Mouse (Mus musculus): ENCODE data around the gene Bik. TPM values are rescaled to one million over a fixed set of nuclear protein-coding genes. Genes with fewer than 3 reads are reported as not detected.

Gene Bik
- polyA plus RNA-seq, 1 experiment from 2014 or later, result 2.1 TPM

DNA sequence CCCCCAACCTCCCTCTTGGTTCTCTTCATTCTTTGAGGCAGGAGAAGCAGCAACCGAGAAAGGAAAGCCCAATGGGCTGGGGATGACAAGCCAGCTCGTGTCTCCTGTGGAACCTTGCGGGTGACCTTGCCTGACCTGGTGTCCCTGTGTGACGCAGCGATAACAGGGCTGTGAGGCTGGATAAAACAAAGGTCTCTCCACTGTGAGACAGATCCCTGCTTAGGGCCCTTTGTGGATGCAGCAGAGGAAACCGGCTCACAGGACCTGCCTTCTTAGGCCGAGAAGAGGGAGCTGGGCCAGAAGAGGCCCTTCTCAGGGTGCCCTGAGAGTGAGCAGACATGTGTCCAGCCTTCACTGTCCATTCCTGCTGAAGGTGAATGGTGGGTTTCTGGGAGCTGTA lies 3.5 kb upstream of the Bik start:
- DNase-seq (ENCODE audit: low spot score) (peak; percentile 31), ATAC-seq (ENCODE audit: low FRiP score) (no peak)
- H3K27me3 ChIP-seq (ENCODE audit: control insufficient read depth, insufficient read depth, low read length), result peaks cover 26% of the 10 kb centered on the region
- H3K4me2 ChIP-seq (replicated peaks; ENCODE audit: low read depth, low read length), result no peak overlapping the region; the same call in 1 of the 2 replicates
- H3K4me1 ChIP-seq (replicated peaks; ENCODE audit: control insufficient read depth, insufficient read depth, low read length), result peaks cover 9% of the 10 kb centered on the region; the same call in 1 of the 2 replicates
- H3K4me3 ChIP-seq (ENCODE audit: low read depth, low read length), result no peak overlapping the region
- no peaks in the 10 kb centered on the region for H3K36me3 ChIP-seq (ENCODE audit: control insufficient read depth, insufficient read depth, low read length)
- H3K27ac ChIP-seq (ENCODE audit: low read depth, low read length), result 0 out of 2 replicates have a peak overlapping the region, but pooled peaks have one; percentile 42
- H3K9ac ChIP-seq (ENCODE audit: low read depth, low read length), result 0 out of 2 replicates have a peak overlapping the region, but pooled peaks have one; percentile 23
- H3K9me3 ChIP-seq (ENCODE audit: control insufficient read depth, low read length), result no peaks in the 10 kb centered on the region
- WGBS, result 20% methylated on average over 7 of the region's 7 CpGs

DNA sequence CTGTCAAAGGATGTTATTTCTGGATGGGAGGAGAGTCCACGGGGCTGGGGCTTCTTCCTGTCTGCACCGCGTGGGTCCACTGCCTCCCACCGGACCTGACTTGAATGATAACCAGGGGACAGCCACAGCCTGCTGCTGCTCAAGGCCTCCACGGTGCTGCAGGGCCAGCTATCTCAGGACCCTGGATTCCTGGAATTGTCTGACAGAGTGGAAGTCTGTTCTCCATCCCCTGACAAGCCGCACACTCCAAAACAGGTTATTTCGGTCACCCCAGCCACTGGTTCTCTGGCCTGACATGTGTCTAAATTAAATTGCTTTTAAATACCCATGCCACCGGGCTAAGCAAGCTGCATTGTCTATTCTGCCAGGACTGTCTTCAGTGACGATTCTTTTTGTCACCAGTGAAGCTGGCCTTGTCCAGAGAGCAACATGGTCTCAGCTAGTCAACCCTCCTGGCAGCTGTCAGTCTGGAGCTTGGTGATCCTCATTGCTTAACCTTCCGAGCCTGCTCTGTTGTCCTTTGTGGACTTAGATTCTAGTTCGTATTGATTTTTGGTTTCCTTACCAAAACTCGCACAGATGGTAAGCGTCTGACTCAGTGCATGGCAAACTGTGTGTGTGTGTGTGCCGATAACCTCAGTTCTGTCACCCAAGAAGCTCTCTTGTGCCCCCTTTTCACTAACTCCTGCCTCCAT lies 2.9 kb upstream of the Bik start:
- Histone ChIP-seq H3K9me3 (ENCODE audit: control insufficient read depth, low read length) (no peaks in the 10 kb centered on the region), H3K27me3 (ENCODE audit: control insufficient read depth, insufficient read depth, low read length) (peaks cover 27% of the 10 kb centered on the region), H3K9ac (ENCODE audit: low read depth, low read length) (0 out of 2 replicates have a peak overlapping the region, but pooled peaks have one; percentile 23), H3K4me1 (replicated peaks; ENCODE audit: control insufficient read depth, insufficient read depth, low read length) (peaks cover 9% of the 10 kb centered on the region; the same call in 1 of the 2 replicates), H3K27ac (ENCODE audit: low read depth, low read length) (0 out of 2 replicates have a peak overlapping the region, but pooled peaks have one; percentile 42), H3K4me3 (ENCODE audit: low read depth, low read length) (no peak overlapping the region), H3K4me2 (replicated peaks; ENCODE audit: low read depth, low read length) (no peak overlapping the region; the same call in 1 of the 2 replicates), H3K36me3 (ENCODE audit: control insufficient read depth, insufficient read depth, low read length) (no peaks in the 10 kb centered on the region)
- 48% methylated on average over 14 of the region's 14 CpGs for WGBS
- ATAC-seq (ENCODE audit: low FRiP score), result no peak
- peak; percentile 27 for DNase-seq (ENCODE audit: low spot score)

DNA sequence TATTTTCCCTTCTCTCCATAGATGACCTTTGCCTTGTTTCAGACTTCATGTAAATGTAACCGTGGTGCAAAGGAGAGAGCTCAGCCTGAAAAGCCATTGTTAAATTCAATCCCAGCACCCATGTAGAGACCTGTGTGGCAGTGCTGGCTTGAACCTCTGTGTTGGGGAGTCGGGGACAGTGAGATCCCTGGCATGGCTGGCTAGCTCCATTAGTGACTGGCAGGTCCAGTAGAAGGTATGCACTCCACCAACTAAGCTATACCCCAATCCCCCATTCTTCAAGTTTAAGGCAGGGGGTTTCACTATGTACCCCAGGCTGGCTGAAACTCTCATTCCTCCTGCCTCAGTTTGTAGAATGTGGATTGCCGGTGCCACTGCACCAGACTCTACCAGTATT lies 2.3 kb upstream of the Bik start:
- no peaks in the 10 kb centered on the region for H3K9me3 ChIP-seq (ENCODE audit: control insufficient read depth, low read length)
- no peaks in the 10 kb centered on the region for H3K36me3 ChIP-seq (ENCODE audit: control insufficient read depth, insufficient read depth, low read length)
- peaks cover 9% of the 10 kb centered on the region; the same call in 1 of the 2 replicates for H3K4me1 ChIP-seq (replicated peaks; ENCODE audit: control insufficient read depth, insufficient read depth, low read length)
- ATAC-seq (ENCODE audit: low FRiP score), result no peak
- H3K27ac ChIP-seq (ENCODE audit: low read depth, low read length), result no peak overlapping the region
- no peak overlapping the region for H3K4me3 ChIP-seq (ENCODE audit: low read depth, low read length)
- 75% methylated on average over 3 of the region's 3 CpGs for WGBS
- H3K27me3 ChIP-seq (ENCODE audit: control insufficient read depth, insufficient read depth, low read length), result peaks cover 27% of the 10 kb centered on the region
- DNase-seq (ENCODE audit: low spot score), result no peak
- no peak overlapping the region for H3K9ac ChIP-seq (ENCODE audit: low read depth, low read length)
- H3K4me2 ChIP-seq (replicated peaks; ENCODE audit: low read depth, low read length), result no peak overlapping the region

DNA sequence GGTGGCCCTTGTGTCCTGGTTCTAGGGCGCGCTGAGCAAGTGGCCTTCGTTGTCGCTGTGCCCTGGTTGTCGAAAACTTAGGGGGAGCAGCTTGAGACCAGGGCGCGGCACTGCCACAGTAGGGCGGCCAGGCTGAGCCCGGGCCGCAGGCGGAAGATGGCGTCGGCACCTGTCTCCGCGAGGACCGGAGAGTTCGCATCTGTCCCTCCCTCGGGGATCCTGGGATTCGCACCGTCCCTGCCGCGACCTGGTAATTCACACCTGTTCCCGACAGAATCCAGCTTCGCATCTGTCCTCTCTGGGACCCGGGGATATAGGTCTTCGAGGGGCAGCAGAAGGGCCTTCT lies 403 bp downstream of the Bik start:
- peaks cover 9% of the 10 kb centered on the region; the same call in 1 of the 2 replicates for H3K4me1 ChIP-seq (replicated peaks; ENCODE audit: control insufficient read depth, insufficient read depth, low read length)

DNA sequence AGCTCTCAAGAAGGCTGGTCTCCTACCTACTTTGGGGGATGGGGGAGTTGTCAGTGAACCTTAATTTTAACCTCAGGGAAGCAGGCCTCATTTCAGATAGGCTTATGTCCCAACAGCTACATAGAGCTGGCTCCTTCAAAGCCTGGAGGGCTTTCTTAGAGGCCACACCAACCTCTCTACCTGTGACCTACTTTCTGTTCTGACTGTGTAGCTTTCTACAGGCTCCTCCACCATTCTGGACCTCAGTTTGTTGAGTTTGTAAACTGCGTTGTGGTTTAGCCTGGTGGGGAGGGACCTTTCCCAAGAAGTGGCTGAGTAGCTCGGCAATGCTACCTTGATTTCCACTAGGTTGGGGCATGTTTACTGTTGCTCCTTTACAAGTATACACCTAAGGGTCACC lies 1.1 kb downstream of the Bik start:
- no peak overlapping the region for H3K9ac ChIP-seq (ENCODE audit: low read depth, low read length)
- no peak overlapping the region for H3K27ac ChIP-seq (ENCODE audit: low read depth, low read length)
- H3K36me3 ChIP-seq (ENCODE audit: control insufficient read depth, insufficient read depth, low read length), result no peaks in the 10 kb centered on the region
- H3K4me3 ChIP-seq (ENCODE audit: low read depth, low read length), result no peak overlapping the region
- no peak overlapping the region for H3K4me2 ChIP-seq (replicated peaks; ENCODE audit: low read depth, low read length)
- DNase-seq (ENCODE audit: low spot score), result no peak
- ATAC-seq (ENCODE audit: low FRiP score), result no peak
- H3K4me1 ChIP-seq (replicated peaks; ENCODE audit: control insufficient read depth, insufficient read depth, low read length), result peaks cover 9% of the 10 kb centered on the region; the same call in 1 of the 2 replicates
- no peaks in the 10 kb centered on the region for H3K9me3 ChIP-seq (ENCODE audit: control insufficient read depth, low read length)
- WGBS, result 56% methylated on average over 2 of the region's 2 CpGs
- peaks cover 27% of the 10 kb centered on the region for H3K27me3 ChIP-seq (ENCODE audit: control insufficient read depth, insufficient read depth, low read length)

More for the DNA sequence above, 403 bp downstream of the Bik start:
- WGBS, result under 1% methylated on average over 26 of the region's 26 CpGs
- DNase-seq (ENCODE audit: low spot score) (no peak), ATAC-seq (ENCODE audit: low FRiP score) (peak; percentile 47; the same call in 1 of the 2 replicates)
- Histone ChIP-seq H3K9me3 (ENCODE audit: control insufficient read depth, low read length) (no peaks in the 10 kb centered on the region), H3K9ac (ENCODE audit: low read depth, low read length) (peak overlapping the region; percentile 52; the same call in 1 of the 2 replicates), H3K36me3 (ENCODE audit: control insufficient read depth, insufficient read depth, low read length) (no peaks in the 10 kb centered on the region), H3K4me2 (replicated peaks; ENCODE audit: low read depth, low read length) (peak overlapping the region; percentile 95), H3K27ac (ENCODE audit: low read depth, low read length) (no peak overlapping the region), H3K27me3 (ENCODE audit: control insufficient read depth, insufficient read depth, low read length) (peaks cover 27% of the 10 kb centered on the region), H3K4me3 (ENCODE audit: low read depth, low read length) (peak overlapping the region; percentile 49)

DNA sequence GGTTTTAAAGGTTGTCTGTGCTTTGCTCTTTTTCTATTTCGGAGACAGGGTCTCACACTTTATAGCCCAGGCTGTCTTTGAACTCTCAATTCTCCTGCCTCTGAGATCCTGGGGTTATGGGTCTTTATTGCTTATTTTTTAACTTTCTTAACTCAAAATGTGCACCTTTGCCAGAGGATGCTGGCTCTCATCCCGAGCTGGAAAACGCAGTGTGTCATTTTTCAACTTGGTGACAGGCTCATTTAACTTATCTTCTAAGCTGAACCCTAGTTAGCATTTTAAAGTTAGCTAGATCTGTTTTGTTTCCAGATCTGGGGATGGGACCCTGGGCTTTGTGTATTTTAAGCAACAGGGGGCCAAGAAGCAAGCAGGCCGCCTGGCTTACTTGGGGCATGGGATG lies 2.2 kb downstream of the Bik start:
- 0 out of 2 replicates have a peak, but pooled peaks cover under 1% of the 10 kb centered on the region for H3K4me1 ChIP-seq (replicated peaks; ENCODE audit: control insufficient read depth, insufficient read depth, low read length)
- no peak for ATAC-seq (ENCODE audit: low FRiP score)
- H3K27me3 ChIP-seq (ENCODE audit: control insufficient read depth, insufficient read depth, low read length), result peaks cover 27% of the 10 kb centered on the region
- H3K4me2 ChIP-seq (replicated peaks; ENCODE audit: low read depth, low read length), result no peak overlapping the region
- H3K4me3 ChIP-seq (ENCODE audit: low read depth, low read length), result no peak overlapping the region
- no peaks in the 10 kb centered on the region for H3K36me3 ChIP-seq (ENCODE audit: control insufficient read depth, insufficient read depth, low read length)
- WGBS, result 65% methylated on average over 4 of the region's 4 CpGs
- DNase-seq (ENCODE audit: low spot score), result no peak
- H3K9ac ChIP-seq (ENCODE audit: low read depth, low read length), result no peak overlapping the region
- H3K9me3 ChIP-seq (ENCODE audit: control insufficient read depth, low read length), result no peaks in the 10 kb centered on the region
- no peak overlapping the region for H3K27ac ChIP-seq (ENCODE audit: low read depth, low read length)

DNA sequence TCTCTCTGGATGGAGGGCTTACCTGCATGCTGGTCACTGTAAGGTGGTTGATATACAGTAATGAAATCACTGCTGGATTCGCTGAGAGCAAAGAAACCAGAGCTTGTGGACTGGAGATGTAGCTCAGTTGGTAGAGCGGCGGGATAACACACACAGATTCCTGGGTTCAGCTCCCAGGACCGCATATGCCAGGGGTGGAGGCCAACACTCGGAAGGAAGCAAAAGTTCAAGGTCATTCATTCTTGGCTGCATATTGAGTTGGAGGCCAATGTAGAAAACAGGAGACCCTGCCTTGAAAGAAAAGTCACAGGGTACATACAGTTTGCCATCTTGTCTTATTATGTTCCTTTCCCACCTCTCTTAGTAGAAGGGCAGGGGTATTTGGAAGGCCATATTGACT lies 3.1 kb downstream of the Bik start:
- no peak overlapping the region for H3K9ac ChIP-seq (ENCODE audit: low read depth, low read length)
- H3K27ac ChIP-seq (ENCODE audit: low read depth, low read length), result no peak overlapping the region
- peaks cover 27% of the 10 kb centered on the region for H3K27me3 ChIP-seq (ENCODE audit: control insufficient read depth, insufficient read depth, low read length)
- no peak overlapping the region for H3K4me2 ChIP-seq (replicated peaks; ENCODE audit: low read depth, low read length)
- H3K4me1 ChIP-seq (replicated peaks; ENCODE audit: control insufficient read depth, insufficient read depth, low read length), result no peaks in the 10 kb centered on the region
- ATAC-seq (ENCODE audit: low FRiP score), result no peak
- 84% methylated on average over 5 of the region's 5 CpGs for WGBS
- no peaks in the 10 kb centered on the region for H3K36me3 ChIP-seq (ENCODE audit: control insufficient read depth, insufficient read depth, low read length)
- H3K9me3 ChIP-seq (ENCODE audit: control insufficient read depth, low read length), result no peaks in the 10 kb centered on the region
- H3K4me3 ChIP-seq (ENCODE audit: low read depth, low read length), result no peak overlapping the region
- no peak for DNase-seq (ENCODE audit: low spot score)

DNA sequence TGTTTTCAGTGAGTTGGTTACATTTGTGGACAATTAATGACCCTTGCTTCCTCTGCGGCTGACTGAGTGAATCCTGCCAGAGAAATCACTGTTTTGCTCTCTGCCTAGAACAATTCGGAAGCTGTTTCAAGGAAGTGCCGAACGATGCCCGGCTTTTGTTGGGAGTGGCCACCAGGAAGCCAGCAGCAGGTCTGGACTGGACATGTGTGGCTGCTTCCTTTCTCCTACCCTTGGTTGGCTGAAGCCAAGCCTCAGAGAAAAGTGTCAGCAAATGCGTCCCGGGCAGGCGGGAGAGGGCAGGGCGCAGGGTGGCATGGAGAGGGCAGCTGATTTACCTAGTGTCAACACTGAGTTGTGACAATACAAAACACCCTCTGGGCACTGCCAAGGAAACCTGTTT lies 3.6 kb downstream of the Bik start:
- no peaks in the 10 kb centered on the region for H3K4me1 ChIP-seq (replicated peaks; ENCODE audit: control insufficient read depth, insufficient read depth, low read length)
- 82% methylated on average over 9 of the region's 9 CpGs for WGBS
- H3K27ac ChIP-seq (ENCODE audit: low read depth, low read length), result no peak overlapping the region
- no peaks in the 10 kb centered on the region for H3K9me3 ChIP-seq (ENCODE audit: control insufficient read depth, low read length)
- no peak for ATAC-seq (ENCODE audit: low FRiP score)
- H3K27me3 ChIP-seq (ENCODE audit: control insufficient read depth, insufficient read depth, low read length), result peaks cover 26% of the 10 kb centered on the region
- no peaks in the 10 kb centered on the region for H3K36me3 ChIP-seq (ENCODE audit: control insufficient read depth, insufficient read depth, low read length)
- no peak overlapping the region for H3K9ac ChIP-seq (ENCODE audit: low read depth, low read length)
- DNase-seq (ENCODE audit: low spot score), result no peak
- no peak overlapping the region for H3K4me3 ChIP-seq (ENCODE audit: low read depth, low read length)
- no peak overlapping the region for H3K4me2 ChIP-seq (replicated peaks; ENCODE audit: low read depth, low read length)

DNA sequence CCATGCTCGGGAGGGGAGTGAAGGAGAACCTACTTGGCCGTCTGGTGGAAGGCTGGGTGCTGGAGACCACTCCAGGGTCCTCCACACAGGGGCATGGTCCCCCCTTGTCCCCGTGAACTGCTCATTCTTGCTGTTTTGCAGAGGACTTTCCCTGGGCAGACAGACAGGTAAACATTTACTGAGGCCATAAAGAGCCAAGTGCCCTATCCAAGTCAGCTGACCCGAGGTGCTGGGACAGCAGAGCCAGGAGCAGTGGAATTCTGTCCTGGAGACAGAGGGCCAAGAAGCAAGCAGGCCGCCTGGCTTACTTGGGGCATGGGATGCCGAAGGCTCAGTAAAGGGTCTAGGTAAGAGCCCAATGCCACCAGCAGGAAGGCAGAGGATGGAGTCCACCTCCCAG lies 4.0 kb downstream of the Bik start:
- no peak overlapping the region for H3K9ac ChIP-seq (ENCODE audit: low read depth, low read length)
- 77% methylated on average over 6 of the region's 6 CpGs for WGBS
- peaks cover 22% of the 10 kb centered on the region for H3K27me3 ChIP-seq (ENCODE audit: control insufficient read depth, insufficient read depth, low read length)
- no peak for DNase-seq (ENCODE audit: low spot score)
- no peaks in the 10 kb centered on the region for H3K9me3 ChIP-seq (ENCODE audit: control insufficient read depth, low read length)
- ATAC-seq (ENCODE audit: low FRiP score), result no peak
- no peaks in the 10 kb centered on the region for H3K4me1 ChIP-seq (replicated peaks; ENCODE audit: control insufficient read depth, insufficient read depth, low read length)
- H3K4me2 ChIP-seq (replicated peaks; ENCODE audit: low read depth, low read length), result no peak overlapping the region
- H3K4me3 ChIP-seq (ENCODE audit: low read depth, low read length), result no peak overlapping the region
- no peaks in the 10 kb centered on the region for H3K36me3 ChIP-seq (ENCODE audit: control insufficient read depth, insufficient read depth, low read length)
- H3K27ac ChIP-seq (ENCODE audit: low read depth, low read length), result no peak overlapping the region
